Mouse (Mus musculus) urinary bladder, postnatal 10 days (tissue): ENCODE measurements around the gene Ccdc13.

Source experiments
- DNase-seq: peaks from one replicate; pipeline ENCODE4 v3.0.0; 2022; ENCODE audit warnings: low spot score

Gene Ccdc13

GRCm38 (mm10) chr9:121846526-121847118, 7.4 kb upstream of the Ccdc13 start:
- DNase-seq: no peak

GRCm38 (mm10) chr9:121842914-121843313, 3.7 kb upstream of the Ccdc13 start:
- DNase-seq: no peak

- DNase-seq: no peak
Measured at GRCm38 (mm10) chr9:121839622-121839965, 333 bp upstream of the Ccdc13 start.

GRCm38 (mm10) chr9:121838008-121838407, 1.3 kb downstream of the Ccdc13 start:
- no peak for DNase-seq

GRCm38 (mm10) chr9:121833825-121834224, 5.4 kb downstream of the Ccdc13 start:
- DNase-seq: no peak

GRCm38 (mm10) chr9:121830956-121831293, 8.3 kb downstream of the Ccdc13 start:
- no peak for DNase-seq

- no peak for DNase-seq
Measured at GRCm38 (mm10) chr9:121830243-121830955, 8.9 kb downstream of the Ccdc13 start.

- no peak for DNase-seq
Measured at GRCm38 (mm10) chr9:121829270-121829992, 9.8 kb downstream of the Ccdc13 start.

GRCm38 (mm10) chr9:121828314-121828713, 10.9 kb downstream of the Ccdc13 start:
- DNase-seq: no peak

GRCm38 (mm10) chr9:121826356-121826755, 12.9 kb downstream of the Ccdc13 start:
- DNase-seq: no peak

- DNase-seq: no peak
Measured at GRCm38 (mm10) chr9:121823991-121824390, 15.3 kb downstream of the Ccdc13 start.

- DNase-seq: no peak
Measured at GRCm38 (mm10) chr9:121823051-121823450, 16.2 kb downstream of the Ccdc13 start.

- DNase-seq: no peak
Measured at GRCm38 (mm10) chr9:121822585-121822991, 16.7 kb downstream of the Ccdc13 start.

GRCm38 (mm10) chr9:121820765-121821164, 18.5 kb downstream of the Ccdc13 start:
- no peak for DNase-seq

GRCm38 (mm10) chr9:121819771-121820471, 19.3 kb downstream of the Ccdc13 start:
- no peak for DNase-seq

- no peak for DNase-seq
Measured at GRCm38 (mm10) chr9:121819073-121819770, 20.0 kb downstream of the Ccdc13 start.

GRCm38 (mm10) chr9:121815183-121815582, 24.1 kb downstream of the Ccdc13 start:
- DNase-seq: no peak

- DNase-seq: no peak
Measured at GRCm38 (mm10) chr9:121810081-121810821, 29.0 kb downstream of the Ccdc13 start.

- DNase-seq: no peak
Measured at GRCm38 (mm10) chr9:121808511-121808910, 30.8 kb downstream of the Ccdc13 start.

- DNase-seq: no peak
Measured at GRCm38 (mm10) chr9:121807947-121808346, 31.3 kb downstream of the Ccdc13 start.

- no peak for DNase-seq
Measured at GRCm38 (mm10) chr9:121807546-121807945, 31.7 kb downstream of the Ccdc13 start.
